Mouse (Mus musculus) CD4-positive helper T cell, adult 2 months (primary cell): Measurements from ENCODE around the gene Cntfr.

Experiments
- DNase-seq: peaks from one replicate; pipeline ENCODE4 v3.0.0-alpha.2; 2012; ENCODE audit warnings: low read depth, missing footprints, low spot score

The Cntfr gene

GRCm38 (mm10) chr4:41679291-41679690 lies 17.6 kb downstream of the Cntfr start:
- no peak for DNase-seq

GRCm38 (mm10) chr4:41678863-41679262 lies 18.0 kb downstream of the Cntfr start:
- no peak for DNase-seq

- DNase-seq = no peak
Measured at GRCm38 (mm10) chr4:41677006-41677629, 19.8 kb downstream of the Cntfr start.

- no peak for DNase-seq
Measured at GRCm38 (mm10) chr4:41676248-41677005, 20.5 kb downstream of the Cntfr start.

- no peak for DNase-seq
Measured at GRCm38 (mm10) chr4:41673186-41673585, 23.7 kb downstream of the Cntfr start.

GRCm38 (mm10) chr4:41672522-41672963 lies 24.3 kb downstream of the Cntfr start:
- DNase-seq = no peak

GRCm38 (mm10) chr4:41671963-41672480 lies 24.9 kb downstream of the Cntfr start:
- DNase-seq = no peak

GRCm38 (mm10) chr4:41671500-41671899 lies 25.4 kb downstream of the Cntfr start:
- DNase-seq = no peak

- DNase-seq = no peak
Measured at GRCm38 (mm10) chr4:41670836-41671235, 26.1 kb downstream of the Cntfr start.

- DNase-seq = no peak
Measured at GRCm38 (mm10) chr4:41666646-41667045, 30.2 kb downstream of the Cntfr start.

GRCm38 (mm10) chr4:41665009-41665675 lies 31.7 kb downstream of the Cntfr start:
- DNase-seq = no peak

GRCm38 (mm10) chr4:41664533-41664932 lies 32.4 kb downstream of the Cntfr start:
- no peak for DNase-seq

GRCm38 (mm10) chr4:41663614-41664013 lies 33.3 kb downstream of the Cntfr start:
- no peak for DNase-seq

- DNase-seq = no peak
Measured at GRCm38 (mm10) chr4:41662723-41663122, 34.2 kb downstream of the Cntfr start.

GRCm38 (mm10) chr4:41660851-41661430 lies 35.9 kb downstream of the Cntfr start:
- no peak for DNase-seq

- no peak for DNase-seq
Measured at GRCm38 (mm10) chr4:41659556-41659955, 37.3 kb downstream of the Cntfr start.

- DNase-seq = no peak
Measured at GRCm38 (mm10) chr4:41658566-41659384, 38.1 kb downstream of the Cntfr start.

- no peak for DNase-seq
Measured at GRCm38 (mm10) chr4:41655525-41655924, 41.4 kb downstream of the Cntfr start.

- DNase-seq = no peak
Measured at GRCm38 (mm10) chr4:41654217-41654616, 42.7 kb downstream of the Cntfr start.

GRCm38 (mm10) chr4:41653730-41654129 lies 43.2 kb downstream of the Cntfr start:
- DNase-seq = no peak

- DNase-seq = peak; percentile 46
Measured at GRCm38 (mm10) chr4:41653296-41653695, 43.6 kb downstream of the Cntfr start.
